Mouse (Mus musculus): Measurements from ENCODE around the gene Kif23. TPM values are rescaled to one million over a fixed set of nuclear protein-coding genes. Genes with fewer than 3 reads are reported as not detected.

The Kif23 gene
- polyA plus RNA-seq, 1 experiment from 2014 or later, result 10.1 TPM

GRCm38 (mm10) chr9:61911300-61912128, 35.1 kb downstream of the Kif23 start:
- no peak overlapping the region for H3K27ac ChIP-seq (ENCODE audit: low read length)
- H3K36me3 ChIP-seq (ENCODE audit: control insufficient read depth, insufficient read depth, low read length), result peaks cover 11% of the 10 kb centered on the region
- H3K9me3 ChIP-seq (replicated peaks; ENCODE audit: control insufficient read depth, low read length, poor library complexity, severe bottlenecking), result no peaks in the 10 kb centered on the region
- no peak overlapping the region for H3K9ac ChIP-seq (ENCODE audit: low read depth, low read length)
- WGBS, result 59% methylated on average over 6 of the region's 6 CpGs
- no peak overlapping the region for H3K4me3 ChIP-seq (ENCODE audit: low read depth, low read length)
- ATAC-seq, result no peak
- H3K4me2 ChIP-seq (ENCODE audit: low read length), result no peak overlapping the region
- no peaks in the 10 kb centered on the region for H3K27me3 ChIP-seq (ENCODE audit: control insufficient read depth, insufficient read depth, low read depth, low read length)
- H3K4me1 ChIP-seq (ENCODE audit: control insufficient read depth, insufficient read depth, low read length), result peaks cover 16% of the 10 kb centered on the region

DNA sequence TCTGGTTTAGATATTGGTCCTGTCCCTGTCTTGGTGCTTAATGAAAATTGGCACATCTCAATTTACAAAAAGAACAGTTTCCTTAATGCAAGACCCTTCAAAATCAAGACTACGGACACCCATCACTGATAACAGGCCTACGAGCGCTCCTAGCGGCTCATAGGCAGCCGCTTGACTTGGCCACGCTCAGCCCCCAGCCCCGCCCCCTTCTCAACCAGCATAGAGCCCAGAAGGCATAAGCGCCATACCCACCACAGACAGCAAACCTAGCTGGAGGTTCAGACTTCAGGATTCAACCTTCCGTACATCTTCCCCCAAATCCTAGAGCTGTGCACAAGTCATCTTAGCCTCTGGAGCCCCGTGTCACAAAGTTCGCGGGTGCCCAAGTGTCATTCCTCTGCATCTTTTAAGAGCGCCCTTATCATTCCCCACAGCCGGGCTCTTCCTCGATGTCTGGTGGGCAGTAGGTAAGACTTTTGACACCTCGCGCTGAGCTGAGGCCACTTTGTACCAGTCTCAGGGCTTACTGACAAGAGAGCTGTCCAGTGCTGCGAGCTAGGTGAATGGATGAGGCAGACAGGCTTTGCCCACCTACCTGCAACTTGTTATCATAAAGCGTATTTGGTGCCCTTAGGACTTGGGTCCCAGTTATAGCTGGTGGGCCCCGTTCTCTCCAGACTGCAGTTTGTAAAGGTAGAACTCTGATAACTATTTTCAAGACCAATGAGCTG, 35.9 kb downstream of the Kif23 start:
- Histone ChIP-seq H3K4me1 (ENCODE audit: control insufficient read depth, insufficient read depth, low read length) (peaks cover 16% of the 10 kb centered on the region), H3K36me3 (ENCODE audit: control insufficient read depth, insufficient read depth, low read length) (peaks cover 11% of the 10 kb centered on the region), H3K27ac (ENCODE audit: low read length) (no peak overlapping the region), H3K4me3 (ENCODE audit: low read depth, low read length) (no peak overlapping the region), H3K4me2 (ENCODE audit: low read length) (no peak overlapping the region), H3K9me3 (replicated peaks; ENCODE audit: control insufficient read depth, low read length, poor library complexity, severe bottlenecking) (no peaks in the 10 kb centered on the region), H3K27me3 (ENCODE audit: control insufficient read depth, insufficient read depth, low read depth, low read length) (no peaks in the 10 kb centered on the region), H3K9ac (ENCODE audit: low read depth, low read length) (no peak overlapping the region)
- no peak for ATAC-seq
- 45% methylated on average over 20 of the region's 20 CpGs for WGBS

GRCm38 (mm10) chr9:61909633-61910032, 36.9 kb downstream of the Kif23 start:
- Histone ChIP-seq H3K9me3 (replicated peaks; ENCODE audit: control insufficient read depth, low read length, poor library complexity, severe bottlenecking) (no peaks in the 10 kb centered on the region), H3K9ac (ENCODE audit: low read depth, low read length) (no peak overlapping the region), H3K4me1 (ENCODE audit: control insufficient read depth, insufficient read depth, low read length) (peaks cover 13% of the 10 kb centered on the region), H3K36me3 (ENCODE audit: control insufficient read depth, insufficient read depth, low read length) (peaks cover 11% of the 10 kb centered on the region), H3K4me3 (ENCODE audit: low read depth, low read length) (no peak overlapping the region), H3K27me3 (ENCODE audit: control insufficient read depth, insufficient read depth, low read depth, low read length) (no peaks in the 10 kb centered on the region), H3K4me2 (ENCODE audit: low read length) (no peak overlapping the region), H3K27ac (ENCODE audit: low read length) (no peak overlapping the region)
- 91% methylated on average over 1 of the region's 1 CpGs for whole genome bisulfite sequencing
- ATAC-seq, result no peak

- ATAC-seq, result no peak
- Histone ChIP-seq H3K36me3 (ENCODE audit: control insufficient read depth, insufficient read depth, low read length) (peaks cover 11% of the 10 kb centered on the region), H3K4me1 (ENCODE audit: control insufficient read depth, insufficient read depth, low read length) (peaks cover 13% of the 10 kb centered on the region), H3K9me3 (replicated peaks; ENCODE audit: control insufficient read depth, low read length, poor library complexity, severe bottlenecking) (no peaks in the 10 kb centered on the region), H3K27me3 (ENCODE audit: control insufficient read depth, insufficient read depth, low read depth, low read length) (no peaks in the 10 kb centered on the region), H3K9ac (ENCODE audit: low read depth, low read length) (no peak overlapping the region), H3K27ac (ENCODE audit: low read length) (no peak overlapping the region), H3K4me3 (ENCODE audit: low read depth, low read length) (no peak overlapping the region), H3K4me2 (ENCODE audit: low read length) (no peak overlapping the region)
- 90% methylated on average over 11 of the region's 11 CpGs for WGBS
These were observed 37.7 kb downstream of the Kif23 start for GRCm38 (mm10) chr9:61908832-61909407.

GRCm38 (mm10) chr9:61908341-61908740, 38.2 kb downstream of the Kif23 start:
- Histone ChIP-seq H3K4me3 (ENCODE audit: low read depth, low read length) (no peak overlapping the region), H3K27ac (ENCODE audit: low read length) (no peak overlapping the region), H3K4me1 (ENCODE audit: control insufficient read depth, insufficient read depth, low read length) (peaks cover 7% of the 10 kb centered on the region), H3K9me3 (replicated peaks; ENCODE audit: control insufficient read depth, low read length, poor library complexity, severe bottlenecking) (no peaks in the 10 kb centered on the region), H3K36me3 (ENCODE audit: control insufficient read depth, insufficient read depth, low read length) (peaks cover 11% of the 10 kb centered on the region), H3K27me3 (ENCODE audit: control insufficient read depth, insufficient read depth, low read depth, low read length) (no peaks in the 10 kb centered on the region), H3K4me2 (ENCODE audit: low read length) (no peak overlapping the region), H3K9ac (ENCODE audit: low read depth, low read length) (no peak overlapping the region)
- 91% methylated on average over 3 of the region's 3 CpGs for WGBS
- no peak for ATAC-seq

- Histone ChIP-seq H3K4me1 (ENCODE audit: control insufficient read depth, insufficient read depth, low read length) (peaks cover 4% of the 10 kb centered on the region), H3K27ac (ENCODE audit: low read length) (no peak overlapping the region), H3K4me3 (ENCODE audit: low read depth, low read length) (no peak overlapping the region), H3K27me3 (ENCODE audit: control insufficient read depth, insufficient read depth, low read depth, low read length) (no peaks in the 10 kb centered on the region), H3K9me3 (replicated peaks; ENCODE audit: control insufficient read depth, low read length, poor library complexity, severe bottlenecking) (no peaks in the 10 kb centered on the region), H3K4me2 (ENCODE audit: low read length) (no peak overlapping the region), H3K36me3 (ENCODE audit: control insufficient read depth, insufficient read depth, low read length) (peaks cover 9% of the 10 kb centered on the region), H3K9ac (ENCODE audit: low read depth, low read length) (no peak overlapping the region)
- no peak for ATAC-seq
- 87% methylated on average over 4 of the region's 4 CpGs for WGBS
These were observed 38.8 kb downstream of the Kif23 start for GRCm38 (mm10) chr9:61907621-61908295.

DNA sequence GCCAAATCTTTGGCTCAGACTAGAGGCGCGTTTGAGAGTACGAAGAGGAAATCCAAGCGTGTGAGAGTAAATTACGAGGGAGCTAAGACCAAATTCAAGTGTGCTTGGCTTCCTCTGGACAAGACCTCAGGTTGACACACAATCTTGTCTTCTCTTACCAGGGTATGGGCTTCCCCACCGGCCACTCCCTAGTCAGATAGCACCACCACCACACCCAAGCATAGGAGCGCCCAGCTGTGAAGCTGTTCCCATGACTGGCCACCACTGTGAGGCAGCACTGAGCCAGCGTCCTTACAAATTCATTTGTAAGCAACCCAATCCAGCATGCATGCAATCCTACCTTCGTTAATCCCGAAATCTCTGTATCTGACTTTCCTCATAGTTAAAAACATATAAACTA, 39.7 kb downstream of the Kif23 start:
- no peak overlapping the region for H3K9ac ChIP-seq (ENCODE audit: low read depth, low read length)
- H3K27ac ChIP-seq (ENCODE audit: low read length), result no peak overlapping the region
- no peak overlapping the region for H3K4me3 ChIP-seq (ENCODE audit: low read depth, low read length)
- no peak overlapping the region for H3K4me2 ChIP-seq (ENCODE audit: low read length)
- 65% methylated on average over 10 of the region's 10 CpGs for WGBS
- no peaks in the 10 kb centered on the region for H3K27me3 ChIP-seq (ENCODE audit: control insufficient read depth, insufficient read depth, low read depth, low read length)
- no peaks in the 10 kb centered on the region for H3K9me3 ChIP-seq (replicated peaks; ENCODE audit: control insufficient read depth, low read length, poor library complexity, severe bottlenecking)
- peaks cover under 1% of the 10 kb centered on the region; the same call in 1 of the 2 replicates for H3K36me3 ChIP-seq (ENCODE audit: control insufficient read depth, insufficient read depth, low read length)
- peaks cover 10% of the 10 kb centered on the region for H3K4me1 ChIP-seq (ENCODE audit: control insufficient read depth, insufficient read depth, low read length)
- no peak for ATAC-seq

GRCm38 (mm10) chr9:61905576-61905975, 41.0 kb downstream of the Kif23 start:
- Histone ChIP-seq H3K4me3 (ENCODE audit: low read depth, low read length) (no peak overlapping the region), H3K9ac (ENCODE audit: low read depth, low read length) (no peak overlapping the region), H3K27me3 (ENCODE audit: control insufficient read depth, insufficient read depth, low read depth, low read length) (no peaks in the 10 kb centered on the region), H3K36me3 (ENCODE audit: control insufficient read depth, insufficient read depth, low read length) (no peaks in the 10 kb centered on the region), H3K4me2 (ENCODE audit: low read length) (no peak overlapping the region), H3K27ac (ENCODE audit: low read length) (no peak overlapping the region), H3K9me3 (replicated peaks; ENCODE audit: control insufficient read depth, low read length, poor library complexity, severe bottlenecking) (no peaks in the 10 kb centered on the region), H3K4me1 (ENCODE audit: control insufficient read depth, insufficient read depth, low read length) (peaks cover 11% of the 10 kb centered on the region)
- ATAC-seq, result no peak
- WGBS, result 71% methylated on average over 5 of the region's 5 CpGs

Measured in midbrain, embryonic 16.5 days (tissue).